Mouse (Mus musculus) heart, embryonic 15.5 days (tissue): ENCODE data around the gene Ypel4. TPM values are rescaled to one million over a fixed set of nuclear protein-coding genes. Genes with fewer than 3 reads are reported as not detected.
A peak's percentile ranks its signal among the peaks of the same experiment; 100 is the strongest.

Experiments
- ATAC-seq: fragments of 200-750 bp; cut with Nextera tagmentation; replicated peaks from 2 replicates; pipeline ENCODE4 v1.8.0; 2017; ENCODE audit warnings: low read depth, moderate TSS enrichment; ENCODE audit not compliant: insufficient number of reproducible peaks, insufficient read depth, low FRiP score
- H3K27ac ChIP-seq: fragments of 300-500 bp; sonication (generic); 2 replicates; pipeline ENCODE4 v1.5.1; 2015; ENCODE audit warnings: mild to moderate bottlenecking, inconsistent platforms
- H3K27me3 ChIP-seq: fragments of 300-500 bp; sonication (generic); 2 replicates; pipeline ENCODE4 v1.6.1; 2015; ENCODE audit warnings: inconsistent platforms
- H3K36me3 ChIP-seq: fragments of 300-500 bp; sonication (generic); 2 replicates; pipeline ENCODE4 v1.6.1; 2015; ENCODE audit warnings: mild to moderate bottlenecking, inconsistent platforms
- H3K4me1 ChIP-seq: fragments of 300-500 bp; sonication (generic); replicated peaks from 2 replicates; pipeline ENCODE4 v1.6.1; 2015; ENCODE audit warnings: inconsistent platforms
- H3K4me2 ChIP-seq: fragments of 300-500 bp; sonication (generic); 2 replicates; pipeline ENCODE4 v1.6.1; 2015; ENCODE audit warnings: inconsistent platforms, mild to moderate bottlenecking, moderate library complexity
- H3K4me3 ChIP-seq: fragments of 300-500 bp; sonication (generic); 2 replicates; pipeline ENCODE4 v1.5.1; 2015; ENCODE audit warnings: mild to moderate bottlenecking, inconsistent platforms
- H3K9ac ChIP-seq: fragments of 300-500 bp; sonication (generic); 2 replicates; pipeline ENCODE4 v1.6.1; 2015; ENCODE audit warnings: mild to moderate bottlenecking, inconsistent platforms
- H3K9me3 ChIP-seq: fragments of 300-500 bp; sonication (generic); replicated peaks from 2 replicates; pipeline ENCODE4 v1.6.1; 2016; ENCODE audit warnings: inconsistent platforms
- WGBS: fragments of 180-500 bp; shearing (Covaris S2); methylation state at CpG from one replicate; pipeline ENCODE4 v1.1.7; 2015; ENCODE audit warnings: mixed read lengths; 5-methylcytosine and 5-hydroxymethylcytosine counted together
- polyA plus RNA-seq: library from polyadenylated mRNA; unstranded; fragments of >200 nt; fragmentation: Nextera tagmentation; extraction: Ambion mirVana; gene quantifications from 2 replicates; pipeline ENCODE4 v1.2.1, GENCODE M21; 2015

The Ypel4 gene
- polyA plus RNA-seq, 1 experiment from 2014 or later: 3.0 TPM

GRCm38 (mm10) chr2:84762295-84762694 is 28.4 kb downstream of the Ypel4 start:
- Histone ChIP-seq H3K4me3 (no peak overlapping the region), H3K4me1 (no peaks in the 10 kb centered on the region), H3K27me3 (no peaks in the 10 kb centered on the region), H3K9me3 (no peaks in the 10 kb centered on the region), H3K4me2 (no peak overlapping the region), H3K27ac (no peak overlapping the region), H3K9ac (no peak overlapping the region), H3K36me3 (no peaks in the 10 kb centered on the region)
- no peak for ATAC-seq
- WGBS: 56% methylated on average over 4 of the region's 4 CpGs

- Histone ChIP-seq H3K27ac (no peak overlapping the region), H3K27me3 (no peaks in the 10 kb centered on the region), H3K4me3 (no peak overlapping the region), H3K9me3 (no peaks in the 10 kb centered on the region), H3K9ac (no peak overlapping the region), H3K4me1 (no peaks in the 10 kb centered on the region), H3K36me3 (no peaks in the 10 kb centered on the region), H3K4me2 (no peak overlapping the region)
- ATAC-seq: no peak
- 58% methylated on average over 1 of the region's 1 CpGs for WGBS
Measured at GRCm38 (mm10) chr2:84762818-84763217, 29.0 kb downstream of the Ypel4 start.

GRCm38 (mm10) chr2:84770501-84770900 is 36.6 kb downstream of the Ypel4 start:
- H3K9me3 ChIP-seq: no peaks in the 10 kb centered on the region
- WGBS: 71% methylated on average over 6 of the region's 6 CpGs
- no peak overlapping the region for H3K27ac ChIP-seq
- H3K36me3 ChIP-seq: no peaks in the 10 kb centered on the region
- no peak overlapping the region for H3K4me2 ChIP-seq
- ATAC-seq: no peak
- 0 out of 2 replicates have a peak, but pooled peaks cover 3% of the 10 kb centered on the region for H3K27me3 ChIP-seq
- H3K4me1 ChIP-seq: peaks cover 5% of the 10 kb centered on the region
- no peak overlapping the region for H3K9ac ChIP-seq
- H3K4me3 ChIP-seq: no peak overlapping the region

- peaks cover 5% of the 10 kb centered on the region for H3K4me1 ChIP-seq
- 87% methylated on average over 4 of the region's 4 CpGs for WGBS
- no peak overlapping the region for H3K9ac ChIP-seq
- no peak overlapping the region for H3K27ac ChIP-seq
- H3K36me3 ChIP-seq: no peaks in the 10 kb centered on the region
- H3K4me3 ChIP-seq: no peak overlapping the region
- no peaks in the 10 kb centered on the region for H3K9me3 ChIP-seq
- H3K27me3 ChIP-seq: 0 out of 2 replicates have a peak, but pooled peaks cover 3% of the 10 kb centered on the region
- H3K4me2 ChIP-seq: no peak overlapping the region
- no peak for ATAC-seq
Measured at GRCm38 (mm10) chr2:84772454-84772853, 38.6 kb downstream of the Ypel4 start.

- Histone ChIP-seq H3K4me1 (peaks cover 5% of the 10 kb centered on the region), H3K4me2 (no peak overlapping the region), H3K4me3 (no peak overlapping the region), H3K27ac (no peak overlapping the region), H3K9me3 (no peaks in the 10 kb centered on the region), H3K36me3 (no peaks in the 10 kb centered on the region), H3K27me3 (0 out of 2 replicates have a peak, but pooled peaks cover 6% of the 10 kb centered on the region), H3K9ac (no peak overlapping the region)
- 74% methylated on average over 5 of the region's 5 CpGs for WGBS
- ATAC-seq: no peak
Measured at GRCm38 (mm10) chr2:84773195-84773594, 39.3 kb downstream of the Ypel4 start.

- peaks cover 5% of the 10 kb centered on the region for H3K4me1 ChIP-seq
- peak overlapping the region; percentile 58 for H3K4me2 ChIP-seq
- H3K4me3 ChIP-seq: peak overlapping the region; percentile 35
- 0 out of 2 replicates have a peak, but pooled peaks cover 6% of the 10 kb centered on the region for H3K27me3 ChIP-seq
- no peaks in the 10 kb centered on the region for H3K9me3 ChIP-seq
- 8% methylated on average over 15 of the region's 15 CpGs for WGBS
- ATAC-seq: peak; percentile 83
- peak overlapping the region; percentile 25 for H3K9ac ChIP-seq
- H3K36me3 ChIP-seq: no peaks in the 10 kb centered on the region
- peak overlapping the region; percentile 33; the same call in 1 of the 2 replicates for H3K27ac ChIP-seq
Measured at GRCm38 (mm10) chr2:84774751-84775150, 40.9 kb downstream of the Ypel4 start.

- Histone ChIP-seq H3K27me3 (0 out of 2 replicates have a peak, but pooled peaks cover 6% of the 10 kb centered on the region), H3K4me2 (peak within 1 kb of the TSS; percentile 58), H3K36me3 (no peaks in the 10 kb centered on the region), H3K27ac (peak within 1 kb of the TSS; percentile 33; the same call in 1 of the 2 replicates), H3K9me3 (no peaks in the 10 kb centered on the region), H3K9ac (peak within 1 kb of the TSS; percentile 25), H3K4me3 (peak within 1 kb of the TSS; percentile 35), H3K4me1 (peaks cover 5% of the 10 kb centered on the region)
- 65% methylated on average over 9 of the region's 9 CpGs for WGBS
- peak; percentile 22; the same call in 1 of the 2 replicates for ATAC-seq
Measured at GRCm38 (mm10) chr2:84775241-84775640, 41.4 kb downstream of the Ypel4 start, which contains the start of gene Serping1. Gene Serping1, minus strand, starts transcription at chr2:84775444.

- Histone ChIP-seq H3K9ac (no peak overlapping the region), H3K27ac (peak overlapping the region; percentile 15; the same call in 1 of the 2 replicates), H3K27me3 (0 out of 2 replicates have a peak, but pooled peaks cover 6% of the 10 kb centered on the region), H3K4me3 (no peak overlapping the region), H3K9me3 (no peaks in the 10 kb centered on the region), H3K4me1 (peaks cover 5% of the 10 kb centered on the region), H3K4me2 (no peak overlapping the region), H3K36me3 (no peaks in the 10 kb centered on the region)
- WGBS: 73% methylated on average over 6 of the region's 6 CpGs
- ATAC-seq: no peak
Measured at GRCm38 (mm10) chr2:84775665-84776064, 41.8 kb downstream of the Ypel4 start.

- H3K4me2 ChIP-seq: no peak overlapping the region
- no peaks in the 10 kb centered on the region for H3K36me3 ChIP-seq
- H3K27ac ChIP-seq: no peak overlapping the region
- peaks cover 5% of the 10 kb centered on the region for H3K4me1 ChIP-seq
- 54% methylated on average over 3 of the region's 3 CpGs for WGBS
- H3K4me3 ChIP-seq: no peak overlapping the region
- no peaks in the 10 kb centered on the region for H3K9me3 ChIP-seq
- 0 out of 2 replicates have a peak, but pooled peaks cover 3% of the 10 kb centered on the region for H3K27me3 ChIP-seq
- no peak for ATAC-seq
- H3K9ac ChIP-seq: no peak overlapping the region
Measured at GRCm38 (mm10) chr2:84777706-84778105, 43.8 kb downstream of the Ypel4 start.

- H3K4me1 ChIP-seq: peaks cover 10% of the 10 kb centered on the region
- no peaks in the 10 kb centered on the region for H3K9me3 ChIP-seq
- 56% methylated on average over 6 of the region's 6 CpGs for WGBS
- no peak overlapping the region for H3K4me2 ChIP-seq
- no peak for ATAC-seq
- H3K27ac ChIP-seq: no peak overlapping the region
- H3K27me3 ChIP-seq: 0 out of 2 replicates have a peak, but pooled peaks cover 3% of the 10 kb centered on the region
- no peak overlapping the region for H3K9ac ChIP-seq
- no peaks in the 10 kb centered on the region for H3K36me3 ChIP-seq
- no peak overlapping the region for H3K4me3 ChIP-seq
Measured at GRCm38 (mm10) chr2:84779210-84779609, 45.4 kb downstream of the Ypel4 start.

- H3K36me3 ChIP-seq: no peaks in the 10 kb centered on the region
- 63% methylated on average over 1 of the region's 1 CpGs for WGBS
- H3K4me2 ChIP-seq: no peak overlapping the region
- H3K9me3 ChIP-seq: no peaks in the 10 kb centered on the region
- H3K27ac ChIP-seq: peak overlapping the region; percentile 15
- no peak overlapping the region for H3K4me3 ChIP-seq
- ATAC-seq: no peak
- no peak overlapping the region for H3K9ac ChIP-seq
- peaks cover 14% of the 10 kb centered on the region for H3K4me1 ChIP-seq
- no peaks in the 10 kb centered on the region for H3K27me3 ChIP-seq
Measured at GRCm38 (mm10) chr2:84783315-84783714, 49.5 kb downstream of the Ypel4 start.
